14 mouse cellular contexts compared by ENCODE assay signal in genomic region chr7:139221856-139222255, GRCm38 (mm10). TPM values are rescaled to one million over a fixed set of nuclear protein-coding genes. Genes with fewer than 3 reads are reported as not detected.
"Had no signal": no experiment of that assay in that cellular context is flagged by ENCODE, and none has a peak within 500 bp of the region (broad histone marks: within the 10 kb centered on the region; RNA-seq: fewer than 3 reads in every experiment).

No protein-coding gene starts in this region.

- H3K27ac ChIP-seq: kidney, postnatal 0 days; layer of hippocampus, adult 2 months; limb, embryonic 12.5 days; lung, embryonic 15.5 days; midbrain, embryonic 13.5 days; neural tube, embryonic 12.5 days; stomach, postnatal 0 days had no signal

- H3K4me1 ChIP-seq: midbrain, embryonic 13.5 days; neural tube, embryonic 12.5 days had no signal

- H3K4me3 ChIP-seq: layer of hippocampus, adult 2 months; limb, embryonic 12.5 days; lung, embryonic 15.5 days; midbrain, embryonic 13.5 days; myocyte; neural tube, embryonic 12.5 days had no signal

- H3K4me2 ChIP-seq: limb, embryonic 12.5 days; lung, embryonic 15.5 days; midbrain, embryonic 13.5 days; neural tube, embryonic 12.5 days had no signal

- DNase-seq: kidney, adult 8-10 months; kidney, postnatal 4 days; lung, postnatal 14 days had no signal

- ATAC-seq: intestine, postnatal 0 days; midbrain, embryonic 13.5 days had no signal

- H3K9ac ChIP-seq: limb, embryonic 12.5 days; lung, embryonic 15.5 days; midbrain, embryonic 13.5 days; neural tube, embryonic 12.5 days had no signal

- H3K9me3 ChIP-seq: limb, embryonic 12.5 days; lung, embryonic 15.5 days; midbrain, embryonic 13.5 days; neural tube, embryonic 12.5 days had no signal

- H3K36me3 ChIP-seq: limb, embryonic 12.5 days; lung, embryonic 15.5 days; midbrain, embryonic 13.5 days; neural tube, embryonic 12.5 days had no signal

- H3K27me3 ChIP-seq: limb, embryonic 12.5 days; lung, embryonic 15.5 days; midbrain, embryonic 13.5 days; neural tube, embryonic 12.5 days had no signal

RNA-seq across cellular contexts. Expression of gene Stk32c, which starts 8.7 kb away (rescaled TPM):
- polyA plus RNA-seq: liver, embryonic 16.5 days; thymus, postnatal 0 days had no signal
